In genomic region chr4:106977218-106977651, GRCm38 (mm10) we compare ENCODE assay signal across 10 mouse cellular contexts.
DNase-seq lines count a peak whose midpoint lies in the region; ATAC-seq and TF ChIP-seq lines count a peak whose summit lies in the region.
"Had no signal": no experiment of that assay in that cellular context is flagged by ENCODE, and none has a peak within 500 bp of the region (broad histone marks: within the 10 kb centered on the region; RNA-seq: fewer than 3 reads in every experiment).

No protein-coding gene starts in this region.

- peaks cover 79% of the 10 kb centered on the region for H3K79me2 ChIP-seq in myocyte (ENCODE audit: control insufficient read depth, insufficient read depth)

- no peak for DNase-seq in kidney, adult 11 months
- DNase-seq in embryo, embryonic 9.5 days (ENCODE audit: extremely low spot score): peak; percentile 76
- DNase-seq in frontal cortex, postnatal 14 days (ENCODE audit: low spot score in 2 of 2): no peak
- DNase-seq in spleen, postnatal 14 days (ENCODE audit: low spot score in 2 of 2): no peak
- DNase-seq in yolk sac, embryonic 10.5 days (ENCODE audit: low spot score): no peak
- DNase-seq: adrenal gland, postnatal 36 days; heart, postnatal 4 days had no signal

- no peak overlapping the region for H3K4me3 ChIP-seq in kidney, embryonic 15.5 days (replicated peaks)
- no peak overlapping the region for H3K4me3 ChIP-seq in hindbrain, embryonic 13.5 days
- no peak overlapping the region for H3K4me3 ChIP-seq in myocyte

- no peak overlapping the region for H3ac ChIP-seq in myocyte (ENCODE audit: control insufficient read depth, insufficient read length)

- H3K27ac ChIP-seq in kidney, embryonic 15.5 days: peak overlapping the region; percentile 87
- peak overlapping the region; percentile 87 for H3K27ac ChIP-seq in hindbrain, embryonic 13.5 days

- H3K9ac ChIP-seq in kidney, embryonic 15.5 days: no peak overlapping the region
- peak overlapping the region; percentile 63 for H3K9ac ChIP-seq in hindbrain, embryonic 13.5 days

- no peaks in the 10 kb centered on the region for H3K9me3 ChIP-seq in kidney, embryonic 15.5 days (replicated peaks)
- no peaks in the 10 kb centered on the region for H3K9me3 ChIP-seq in hindbrain, embryonic 13.5 days

- H3K4me2 ChIP-seq in kidney, embryonic 15.5 days: peak overlapping the region; percentile 27
- H3K4me2 ChIP-seq in hindbrain, embryonic 13.5 days: no peak overlapping the region
- H3K4me2 ChIP-seq in myocyte (ENCODE audit: low read depth): peak overlapping the region; percentile 58

- WGBS in kidney, embryonic 15.5 days: 3% methylated on average over 6 of the region's 6 CpGs
- WGBS in hindbrain, embryonic 13.5 days: 5% methylated on average over 6 of the region's 6 CpGs

- no peaks in the 10 kb centered on the region for H3K36me3 ChIP-seq in kidney, embryonic 15.5 days
- no peaks in the 10 kb centered on the region for H3K36me3 ChIP-seq in hindbrain, embryonic 13.5 days
- no peaks in the 10 kb centered on the region for H3K36me3 ChIP-seq in myocyte (ENCODE audit: control insufficient read depth, insufficient read depth)

- ATAC-seq in kidney, embryonic 15.5 days (replicated peaks; ENCODE audit: low FRiP score): no peak
- ATAC-seq in hindbrain, embryonic 13.5 days (ENCODE audit: low FRiP score): no peak

- no peaks in the 10 kb centered on the region for H3K27me3 ChIP-seq in kidney, embryonic 15.5 days
- H3K27me3 ChIP-seq in hindbrain, embryonic 13.5 days: no peaks in the 10 kb centered on the region
- no peaks in the 10 kb centered on the region for H3K27me3 ChIP-seq in myocyte (ENCODE audit: control insufficient read depth, insufficient read depth, insufficient read length)

- no peak for TF ChIP-seq POLR2A in myocyte (IDR thresholded peaks at IDR 0.05; ENCODE audit: insufficient read length, low read depth)

- H3K4me1 ChIP-seq in kidney, embryonic 15.5 days: peaks cover 97% of the 10 kb centered on the region
- H3K4me1 ChIP-seq in hindbrain, embryonic 13.5 days (replicated peaks): peaks cover 98% of the 10 kb centered on the region

TF ChIP-seq in myocyte, 11 proteins besides CTCF, POLR2A, EP300 and RAD21:
- TF ChIP-seq MYOD1 (IDR thresholded peaks at IDR 0.05; ENCODE audit: control insufficient read depth in 1 of 3, insufficient read length in 2 of 3, low read depth in 2 of 3): peak; percentile 66 to 88 (median 72)
- peak; percentile 45; the same call in 1 of the 2 replicates for TF ChIP-seq CEBPB (IDR thresholded peaks at IDR 0.05; ENCODE audit: insufficient read depth, poor library complexity, severe bottlenecking)
- no peak for TF ChIP-seq USF1 (IDR thresholded peaks at IDR 0.05; ENCODE audit: low read depth)
